Mouse (Mus musculus) erythroblast, embryonic 14.5 days (primary cell): ENCODE data around the gene Mlycd.

Experiments used
- GATA1 ChIP-seq: IDR thresholded peaks from 2 replicates; pipeline ENCODE4 v1.6.1; 2012; ENCODE audit warnings: low read length, inconsistent platforms, mixed read lengths
- TAL1 ChIP-seq: IDR thresholded peaks from 3 replicates; pipeline ENCODE4 v1.6.1; 2012; ENCODE audit warnings: low read length, inconsistent platforms, mixed read lengths

DNA sequence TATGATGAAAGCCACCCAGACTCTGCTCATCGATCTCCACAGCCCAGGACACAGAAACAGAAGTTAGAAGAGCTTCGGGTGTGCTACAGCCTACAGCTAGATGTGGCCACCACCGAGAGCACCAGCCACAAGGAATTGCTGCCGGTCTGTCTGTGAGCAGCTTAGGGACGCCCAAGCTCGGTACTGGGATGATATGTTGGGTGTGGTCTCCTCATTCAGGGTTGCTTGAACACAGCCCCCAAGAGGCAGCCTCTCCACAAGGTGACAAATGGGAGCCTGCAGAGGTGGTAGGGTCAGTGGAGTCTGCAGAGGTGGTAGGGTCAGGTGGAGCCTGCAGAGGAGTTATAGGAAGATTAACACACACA lies 41.0 kb upstream of the Mlycd start:
- TF ChIP-seq GATA1 (no peak), TAL1 (no peak)
